Mouse (Mus musculus) frontal cortex, postnatal 36 days (tissue): ENCODE data around the gene Prlhr.

Source experiments
- DNase-seq, 2 experiments: peaks; one replicate each; pipeline ENCODE4 v3.0.0; 2022; ENCODE audit warnings: low spot score in 2 of 2

Prlhr gene

GRCm38 (mm10) chr19:60432347-60433129, 35.6 kb downstream of the Prlhr start:
- peak; percentile 8 to 31 for DNase-seq

- DNase-seq = peak; percentile 15 to 61
Measured at GRCm38 (mm10) chr19:60417611-60418010, 50.5 kb downstream of the Prlhr start.
